Comparison of ENCODE assay signal across 10 mouse cellular contexts in the genomic region with DNA sequence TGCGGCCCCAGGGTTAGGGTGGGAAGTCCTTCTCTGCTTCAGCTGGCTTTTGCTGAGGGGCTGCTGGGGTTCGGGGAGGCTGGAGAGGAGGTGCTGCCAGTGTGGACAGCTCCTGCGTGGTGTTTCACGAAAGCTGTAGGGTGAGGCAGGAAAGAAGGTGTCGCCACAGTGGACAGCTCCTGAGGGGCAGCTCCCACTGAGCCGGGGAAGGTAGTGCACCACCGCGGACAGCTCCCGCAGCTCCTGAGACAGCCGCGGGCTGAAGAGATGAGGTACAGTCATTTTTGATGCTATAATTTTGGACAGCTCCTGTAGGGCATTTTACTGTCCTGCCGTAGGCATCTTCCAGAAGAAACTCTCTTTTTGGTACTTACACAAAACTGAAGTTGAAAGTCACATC. TPM values are rescaled to one million over a fixed set of nuclear protein-coding genes. Genes with fewer than 3 reads are reported as not detected.
DNase-seq lines count a peak whose midpoint lies in the region; ATAC-seq and TF ChIP-seq lines count a peak whose summit lies in the region.
"Had no signal": no experiment of that assay in that cellular context is flagged by ENCODE, and none has a peak within 500 bp of the region (broad histone marks: within the 10 kb centered on the region; RNA-seq: fewer than 3 reads in every experiment).

No protein-coding gene starts in this region.

- TF ChIP-seq CTCF in heart, postnatal 0 days (IDR thresholded peaks at IDR 0.05; ENCODE audit: low read depth) = no peak
- no peak for TF ChIP-seq CTCF in Patski (IDR thresholded peaks at IDR 0.05)

- in situ Hi-C loops in Patski (cut with MboI; ENCODE audit: low pct_unique_long_range_greater_than_20kb) = no loop called here

- CTCF ChIA-PET in Patski (lab: Charles Lee) = interaction anchor here (2.4 kb wide), 1 partner anchor 46 kb away, joined by 8 read pairs; no protein-coding TSS in a partner anchor

- WGBS in heart, postnatal 0 days = 13% methylated on average over 11 of the region's 12 CpGs
- WGBS in limb, embryonic 13.5 days = 33% methylated on average over 11 of the region's 12 CpGs
- 61% methylated on average over 11 of the region's 12 CpGs for WGBS in hindbrain, embryonic 14.5 days

- H3K4me3 ChIP-seq in heart, postnatal 0 days (ENCODE audit: low read depth, low read length) = no peak overlapping the region
- H3K4me3 ChIP-seq in limb, embryonic 13.5 days = no peak overlapping the region
- H3K4me3 ChIP-seq in hindbrain, embryonic 14.5 days (replicated peaks; ENCODE audit: low read length) = no peak overlapping the region

- H3K9me3 ChIP-seq in heart, postnatal 0 days (replicated peaks; ENCODE audit: control insufficient read depth, low read length) = no peaks in the 10 kb centered on the region
- no peaks in the 10 kb centered on the region for H3K9me3 ChIP-seq in limb, embryonic 13.5 days
- H3K9me3 ChIP-seq in hindbrain, embryonic 14.5 days (ENCODE audit: control insufficient read depth, low read length) = no peaks in the 10 kb centered on the region

- no peaks in the 10 kb centered on the region; the same call in 1 of the 2 replicates for H3K4me1 ChIP-seq in heart, postnatal 0 days (ENCODE audit: control insufficient read depth, insufficient read depth)
- H3K4me1 ChIP-seq in limb, embryonic 13.5 days = peaks cover 5% of the 10 kb centered on the region; the same call in 1 of the 2 replicates
- H3K4me1 ChIP-seq in hindbrain, embryonic 14.5 days (replicated peaks; ENCODE audit: control insufficient read depth, insufficient read depth, low read length) = no peaks in the 10 kb centered on the region

- POLR2A ChIA-PET in Patski (lab: Charles Lee) = no interaction called here

- peak; percentile 51 for DNase-seq in heart, postnatal 0 days (ENCODE audit: low spot score)
- no peak for DNase-seq in heart, adult 9 months (ENCODE audit: low spot score in 2 of 2)
- DNase-seq in 3T3-L1 (ENCODE audit: low read depth, low spot score) (peak; percentile 69), Patski (ENCODE audit: low read depth, low spot score) (no peak)
- no peak for DNase-seq in thymus, postnatal 4 days
- DNase-seq in hindbrain, embryonic 14.5 days (ENCODE audit: low spot score) = no peak
- no peak for DNase-seq in spleen, adult 12 weeks (ENCODE audit: low spot score)
- DNase-seq: cerebellum, adult 11 months had no signal

- TF ChIP-seq EP300 in heart, postnatal 0 days (IDR thresholded peaks at IDR 0.05; ENCODE audit: low read depth) = no peak

- H3K9ac ChIP-seq in heart, postnatal 0 days (replicated peaks; ENCODE audit: low read depth, low read length) = no peak overlapping the region
- H3K9ac ChIP-seq in limb, embryonic 13.5 days = no peak overlapping the region
- H3K9ac ChIP-seq in hindbrain, embryonic 14.5 days = no peak overlapping the region

- peak; percentile 59; the same call in 1 of the 2 replicates for ATAC-seq in heart, postnatal 0 days (ENCODE audit: insufficient read depth, low read depth)
- peak; percentile 95 for ATAC-seq in Patski
- peak; percentile 61 for ATAC-seq in limb, embryonic 13.5 days (ENCODE audit: low FRiP score, low read depth)
- ATAC-seq in hindbrain, embryonic 14.5 days (ENCODE audit: low FRiP score) = no peak

- H3K36me3 ChIP-seq in heart, postnatal 0 days (replicated peaks; ENCODE audit: control insufficient read depth, insufficient read depth, low read length) = no peaks in the 10 kb centered on the region
- no peaks in the 10 kb centered on the region for H3K36me3 ChIP-seq in limb, embryonic 13.5 days
- H3K36me3 ChIP-seq in hindbrain, embryonic 14.5 days (replicated peaks; ENCODE audit: control insufficient read depth, insufficient read depth) = no peaks in the 10 kb centered on the region

- no peaks in the 10 kb centered on the region for H3K27me3 ChIP-seq in heart, postnatal 0 days (ENCODE audit: control insufficient read depth, insufficient read depth, low read length)
- H3K27me3 ChIP-seq in Patski = no peaks in the 10 kb centered on the region
- no peaks in the 10 kb centered on the region for H3K27me3 ChIP-seq in limb, embryonic 13.5 days
- H3K27me3 ChIP-seq in hindbrain, embryonic 14.5 days (ENCODE audit: control insufficient read depth, insufficient read depth, low read length) = no peaks in the 10 kb centered on the region

- no peak overlapping the region for H3K27ac ChIP-seq in heart, postnatal 0 days (ENCODE audit: low read depth)
- H3K27ac ChIP-seq in limb, embryonic 13.5 days = no peak overlapping the region
- H3K27ac ChIP-seq in hindbrain, embryonic 14.5 days = no peak overlapping the region

- no peak overlapping the region for H3K4me2 ChIP-seq in heart, postnatal 0 days (ENCODE audit: low read depth, low read length)
- no peak overlapping the region for H3K4me2 ChIP-seq in limb, embryonic 13.5 days (replicated peaks)
- no peak overlapping the region for H3K4me2 ChIP-seq in hindbrain, embryonic 14.5 days (replicated peaks)

RNA-seq across cellular contexts. Expression of a gene that starts 9.3 kb away (rescaled TPM):
- total RNA-seq in heart, postnatal 0 days (2014; rRNA removed; ENCODE audit: low replicate concordance) = 0.81 and 9.7 TPM in 2 replicates
- 0.56 and 0.60 TPM in 2 replicates for polyA plus RNA-seq in heart, postnatal 0 days (2015; fragmentation: Nextera tagmentation; extraction: Ambion mirVana)
- polyA plus RNA-seq in Patski (2021) = 2.1 TPM
- 0.94 and 1.5 TPM in 2 replicates for polyA plus RNA-seq in limb, embryonic 13.5 days (2015; fragmentation: Nextera tagmentation; extraction: Ambion mirVana)
- 0.24 TPM in 1 of 2 replicates, not detected in the other for polyA plus RNA-seq in hindbrain, embryonic 14.5 days (2014; fragmentation: Nextera tagmentation; extraction: Ambion mirVana)
- total RNA-seq: layer of hippocampus, postnatal 25 days had no signal

RNA-seq across cellular contexts. Expression of a gene that starts 26.4 kb away (rescaled TPM):
- total RNA-seq in heart, postnatal 0 days (2014; rRNA removed; ENCODE audit: low replicate concordance) = 186 and 226 TPM in 2 replicates
- 294 and 306 TPM in 2 replicates for polyA plus RNA-seq in heart, postnatal 0 days (2015; fragmentation: Nextera tagmentation; extraction: Ambion mirVana)
- not detected for polyA plus RNA-seq in Patski (2021)
- polyA plus RNA-seq in limb, embryonic 13.5 days (2015; fragmentation: Nextera tagmentation; extraction: Ambion mirVana) = 5.2 and 5.5 TPM in 2 replicates
- 6.0 and 9.3 TPM in 2 replicates for polyA plus RNA-seq in hindbrain, embryonic 14.5 days (2014; fragmentation: Nextera tagmentation; extraction: Ambion mirVana)

RNA-seq across cellular contexts. Expression of a gene that starts 30.2 kb away (rescaled TPM):
- not detected in 2 replicates for total RNA-seq in heart, postnatal 0 days (2014; rRNA removed; ENCODE audit: low replicate concordance)
- 0.07 and 0.12 TPM in 2 replicates for polyA plus RNA-seq in heart, postnatal 0 days (2015; fragmentation: Nextera tagmentation; extraction: Ambion mirVana)
- 0.03 TPM for polyA plus RNA-seq in Patski (2021)
- 0.49 and 0.76 TPM in 2 replicates for polyA plus RNA-seq in limb, embryonic 13.5 days (2015; fragmentation: Nextera tagmentation; extraction: Ambion mirVana)
- not detected in 2 replicates for polyA plus RNA-seq in hindbrain, embryonic 14.5 days (2014; fragmentation: Nextera tagmentation; extraction: Ambion mirVana)
- total RNA-seq: layer of hippocampus, postnatal 25 days had no signal

RNA-seq across cellular contexts. Expression of a gene that starts 47.8 kb away (rescaled TPM):
- total RNA-seq in heart, postnatal 0 days (2014; rRNA removed; ENCODE audit: low replicate concordance) = 34.0 and 37.0 TPM in 2 replicates
- 13.7 and 13.8 TPM in 2 replicates for polyA plus RNA-seq in heart, postnatal 0 days (2015; fragmentation: Nextera tagmentation; extraction: Ambion mirVana)
- 27.6 TPM for polyA plus RNA-seq in Patski (2021)
- polyA plus RNA-seq in limb, embryonic 13.5 days (2015; fragmentation: Nextera tagmentation; extraction: Ambion mirVana) = 46.5 and 48.4 TPM in 2 replicates
- 28.5 and 29.3 TPM in 2 replicates for polyA plus RNA-seq in hindbrain, embryonic 14.5 days (2014; fragmentation: Nextera tagmentation; extraction: Ambion mirVana)

Comparison
In these comparisons a context has a peak if more than half of its experiments do, and no peak if none do; other contexts are left out.
1. DNase-seq: peak in heart, postnatal 0 days (single experiment) and 3T3-L1 (single experiment); none in heart, adult 9 months (0 of 2), Patski (single experiment), thymus, postnatal 4 days (single experiment), hindbrain, embryonic 14.5 days (single experiment) and spleen, adult 12 weeks (single experiment).
2. RNA of a gene that starts 26.4 kb away (polyA plus RNA-seq): 294 to 306 TPM in heart, postnatal 0 days; 6.0 to 9.3 TPM in hindbrain, embryonic 14.5 days, 5.2 to 5.5 TPM in limb, embryonic 13.5 days and not detected in Patski (single experiment); every median in the first group is over 10 times any median in the second.